Mouse (Mus musculus): Measurements from ENCODE around the gene Mob3c. TPM values are rescaled to one million over a fixed set of nuclear protein-coding genes. Genes with fewer than 3 reads are reported as not detected.

Mob3c gene
- 1 to 10 TPM; 3.3 to 4.4 TPM for total RNA-seq (2021)

DNA sequence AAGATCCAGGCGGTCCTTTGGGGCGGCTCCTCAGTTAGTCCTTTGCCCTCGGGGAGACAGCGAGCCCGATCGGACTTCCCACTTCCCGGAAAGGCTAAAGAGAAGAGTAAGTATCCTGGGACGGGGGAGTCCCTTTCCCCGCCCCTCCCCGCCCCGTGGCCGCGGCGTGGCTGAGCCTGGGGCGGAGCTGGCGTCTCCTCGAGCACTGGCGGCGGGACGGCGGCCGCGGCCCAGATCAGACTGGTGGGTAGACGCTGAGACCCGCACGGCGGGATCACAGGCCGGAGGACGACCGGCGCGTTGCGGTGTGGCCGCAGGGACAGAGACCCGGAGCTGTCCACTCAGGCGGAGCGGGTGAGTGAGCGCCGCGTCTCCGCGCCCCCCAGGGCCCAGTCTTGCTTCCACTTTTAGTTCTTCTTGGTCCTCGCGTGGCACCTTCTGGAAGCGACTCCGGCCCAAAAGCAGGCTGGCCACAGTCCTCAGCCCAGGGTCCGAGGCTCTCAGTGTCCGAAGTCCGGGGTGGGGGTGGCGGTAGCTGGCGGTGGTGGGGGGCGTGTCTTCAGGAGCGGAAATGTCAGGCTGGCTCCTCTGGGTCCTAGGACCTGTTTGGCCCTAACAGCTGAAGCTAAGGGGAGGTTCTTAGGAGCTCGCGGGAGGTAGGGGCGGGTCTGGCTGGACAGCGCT lies at the start of gene Mob3c:
Gene Mob3c (plus strand): TSS at position 205 of the 684 bp plus-strand sequence.
- DNase-seq (ENCODE audit: low spot score in 2 of 2), result peak; percentile 49 to 51
- intact Hi-C loops (cut with DNase I), result no loop called here

DNA sequence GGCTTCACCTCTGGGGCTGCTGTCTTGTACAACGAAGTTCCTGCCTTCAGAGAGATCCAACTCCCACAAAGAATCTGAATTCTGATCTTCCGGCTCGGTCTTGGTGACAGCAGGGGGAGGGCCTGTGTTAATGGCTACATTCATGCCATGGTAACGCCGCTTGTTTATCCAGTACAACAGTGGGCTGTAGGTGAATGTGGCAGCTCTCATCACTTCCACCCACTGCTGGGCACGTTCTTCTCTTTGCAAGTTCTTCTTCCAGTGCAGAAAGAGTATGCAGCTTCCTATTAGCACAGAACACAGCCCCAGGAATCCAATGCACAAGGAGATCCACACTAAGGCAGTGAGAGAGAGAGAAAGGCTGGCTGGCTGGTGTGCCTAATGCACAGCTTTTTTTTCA lies 47.6 kb upstream of the Mob3c start:
- DNase-seq (ENCODE audit: low spot score in 2 of 2), result peak; percentile 29 to 50
- intact Hi-C loops (cut with DNase I), result no loop called here

DNA sequence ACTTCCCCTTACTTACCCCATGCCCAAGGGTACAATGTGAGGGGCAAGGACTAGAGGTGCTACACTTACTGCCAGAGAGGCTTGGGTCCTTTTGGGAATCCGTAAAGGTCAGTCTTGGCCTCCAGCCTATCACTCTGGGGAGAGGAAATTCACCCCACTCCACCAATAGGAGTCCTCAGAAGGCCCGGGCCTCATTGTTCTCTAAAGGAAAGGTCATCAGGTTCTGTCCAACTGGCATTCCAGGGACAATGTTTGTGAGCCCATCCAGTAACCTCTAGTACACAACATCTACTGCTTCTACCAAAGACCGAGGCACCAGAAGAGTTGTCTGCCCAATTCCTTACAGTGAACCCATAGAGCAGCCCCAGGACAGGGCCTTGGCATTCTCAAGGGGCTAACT lies 47.0 kb upstream of the Mob3c start, which contains the start of gene Tex38:
Gene Tex38 (minus strand): TSS at position 101 of the 400 bp plus-strand sequence.
- no peak for DNase-seq (ENCODE audit: low spot score in 2 of 2)
- intact Hi-C loops (cut with DNase I), result no loop called here

DNA sequence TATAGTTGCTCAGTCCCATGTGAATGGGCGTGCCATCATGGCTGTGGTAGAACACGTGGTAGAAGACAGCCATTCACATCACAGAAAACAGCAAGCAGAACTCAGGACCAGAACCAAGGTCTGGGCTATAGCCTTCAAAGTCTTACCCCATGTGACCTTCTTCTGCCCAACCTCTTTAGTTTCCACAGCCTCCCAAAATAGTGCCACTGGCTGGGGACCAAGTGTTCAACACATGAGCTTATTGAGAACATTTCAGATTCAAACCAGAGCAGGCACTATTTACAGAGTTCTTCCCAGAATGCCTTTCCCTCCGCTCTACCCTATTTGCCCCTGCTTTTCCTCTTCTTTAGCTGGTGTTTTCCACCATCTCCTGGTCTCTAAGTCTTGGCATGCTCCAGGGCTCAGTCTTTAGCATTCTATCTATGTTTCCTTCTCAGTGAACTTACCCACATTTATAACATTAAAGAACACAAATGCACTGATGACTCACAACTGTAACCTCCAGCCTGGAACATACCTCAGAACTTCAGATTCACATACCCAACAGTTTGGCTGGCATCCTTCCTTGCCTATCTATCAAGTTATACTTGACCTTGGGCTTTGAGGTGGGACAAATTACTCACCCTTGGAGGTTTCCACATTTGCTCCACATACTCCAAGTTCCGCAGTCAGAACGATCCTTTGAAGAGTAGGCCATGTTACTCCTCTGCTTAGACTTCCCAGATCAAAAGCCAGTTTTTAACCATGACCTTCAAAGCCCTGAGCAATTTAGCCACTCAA lies 45.7 kb upstream of the Mob3c start:
- no peak for DNase-seq (ENCODE audit: low spot score in 2 of 2)

DNA sequence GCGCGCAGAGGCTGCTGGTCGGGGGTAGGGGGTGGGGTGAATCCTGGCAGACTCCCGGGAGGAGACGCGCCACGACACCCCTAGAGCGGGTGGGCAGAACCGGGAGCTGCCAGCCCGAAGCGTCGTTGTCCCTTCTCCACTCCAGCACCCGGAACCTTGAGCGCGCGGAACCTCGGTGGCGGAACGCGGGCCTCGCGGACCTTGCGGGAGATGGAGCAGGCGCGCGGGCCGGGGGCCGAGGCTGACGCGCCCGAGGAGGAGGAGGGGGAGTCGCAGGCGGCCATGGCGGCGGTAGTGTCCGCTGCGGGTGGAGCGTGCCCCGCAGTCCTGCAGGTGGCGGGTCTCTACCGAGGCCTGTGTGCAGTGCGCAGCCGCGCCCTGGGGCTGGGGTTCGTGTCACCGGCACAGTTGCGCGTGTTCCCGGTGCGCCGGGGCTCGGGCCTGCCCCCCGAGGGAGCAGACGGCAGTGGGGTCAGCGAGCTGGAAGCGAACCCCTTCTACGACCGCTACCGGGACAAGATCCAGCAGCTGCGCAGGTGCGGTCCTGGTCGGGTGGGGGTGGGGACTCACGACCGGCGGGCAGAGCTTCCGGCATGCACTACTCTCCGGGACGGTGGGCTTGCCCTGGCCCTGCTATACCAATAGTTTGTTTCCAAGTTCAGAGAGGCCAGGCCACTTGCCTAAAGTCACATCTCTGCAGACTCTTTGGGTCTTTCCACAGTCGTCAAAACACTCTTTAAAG lies 43.0 kb upstream of the Mob3c start, which contains the start of gene Atpaf1:
Gene Atpaf1 (plus strand): TSS at position 44 of the 742 bp plus-strand sequence.
- DNase-seq (ENCODE audit: low spot score in 2 of 2), result peak; percentile 82 to 83
- intact Hi-C loops (cut with DNase I), result loop anchor here (2.0 kb wide), 1 partner anchor 48 kb away; the partner anchor contains the start of gene Efcab14

More for the DNA sequence above, 45.7 kb upstream of the Mob3c start:
- intact Hi-C loops (cut with DNase I), result no loop called here

DNA sequence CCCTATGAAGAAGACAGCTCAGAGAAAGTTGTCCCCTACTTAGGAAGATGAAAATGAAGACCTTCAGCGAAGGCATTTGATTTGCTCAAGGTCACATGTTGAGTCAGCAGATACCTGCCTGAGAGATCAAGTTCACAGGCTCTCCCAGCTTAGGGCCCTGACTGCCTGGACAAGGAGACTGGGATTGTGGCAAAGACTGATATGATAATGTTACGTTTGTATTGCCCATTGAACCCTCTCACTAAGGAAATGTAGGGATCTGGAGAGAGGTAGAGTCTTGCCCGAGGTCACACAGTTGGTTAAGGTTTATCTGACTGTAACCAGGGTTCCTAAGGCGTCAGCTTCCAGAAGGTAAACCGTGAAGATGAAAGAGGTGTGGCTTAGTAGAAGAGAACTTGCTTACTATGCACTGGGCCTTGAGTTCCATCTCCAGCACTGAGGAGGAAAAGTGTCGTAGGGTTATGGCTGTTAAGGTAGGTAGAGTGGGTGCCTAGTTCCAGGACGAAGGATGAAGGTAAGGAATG lies 42.3 kb upstream of the Mob3c start:
- no peak for DNase-seq (ENCODE audit: low spot score in 2 of 2)
- intact Hi-C loops (cut with DNase I), result loop anchor here (2.0 kb wide), 1 partner anchor 49 kb away; the partner anchor contains the start of gene Efcab14

DNA sequence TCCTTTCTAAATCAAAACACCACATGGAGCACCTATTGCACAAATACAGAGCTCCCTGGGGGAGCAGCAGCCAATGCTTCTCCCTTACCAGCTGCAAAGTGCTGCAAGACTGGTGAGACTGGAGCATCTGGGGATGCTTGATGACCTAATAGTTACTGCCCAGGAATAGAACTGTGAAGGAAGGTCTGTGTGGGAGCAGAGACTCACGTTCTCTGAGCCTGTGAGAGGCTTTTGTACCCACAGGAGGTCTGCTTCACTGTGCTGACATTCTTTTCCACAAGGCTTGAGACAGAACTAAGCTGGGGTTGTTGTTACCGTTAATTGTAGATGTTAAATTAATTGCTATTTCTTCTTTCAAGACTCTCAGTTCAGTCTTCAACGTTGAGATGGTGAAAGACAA lies 37.0 kb upstream of the Mob3c start:
- DNase-seq (ENCODE audit: low spot score in 2 of 2), result peak; percentile 20 to 25

DNA sequence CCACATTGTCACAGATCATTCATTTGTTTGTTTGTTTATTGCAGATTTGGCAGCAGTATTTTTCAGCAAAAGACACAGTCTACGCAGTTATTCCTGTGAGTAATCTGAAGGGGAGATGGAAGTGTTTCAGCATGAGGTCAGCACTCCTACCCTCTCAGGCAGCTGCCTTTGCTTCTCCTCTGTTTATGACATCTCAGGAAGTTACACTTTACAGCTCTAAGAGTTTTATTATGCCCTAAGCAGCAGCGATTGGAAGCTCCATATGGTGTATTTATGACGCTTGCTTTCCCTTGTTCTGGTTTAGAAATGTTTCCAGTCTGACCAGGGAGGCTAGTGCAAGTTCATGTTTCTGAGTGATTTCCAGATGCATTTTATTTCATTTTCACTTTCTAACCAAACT lies 32.5 kb upstream of the Mob3c start:
- intact Hi-C loops (cut with DNase I), result no loop called here
- no peak for DNase-seq (ENCODE audit: low spot score in 2 of 2)

More for the DNA sequence above, 37.0 kb upstream of the Mob3c start:
- intact Hi-C loops (cut with DNase I), result no loop called here

DNA sequence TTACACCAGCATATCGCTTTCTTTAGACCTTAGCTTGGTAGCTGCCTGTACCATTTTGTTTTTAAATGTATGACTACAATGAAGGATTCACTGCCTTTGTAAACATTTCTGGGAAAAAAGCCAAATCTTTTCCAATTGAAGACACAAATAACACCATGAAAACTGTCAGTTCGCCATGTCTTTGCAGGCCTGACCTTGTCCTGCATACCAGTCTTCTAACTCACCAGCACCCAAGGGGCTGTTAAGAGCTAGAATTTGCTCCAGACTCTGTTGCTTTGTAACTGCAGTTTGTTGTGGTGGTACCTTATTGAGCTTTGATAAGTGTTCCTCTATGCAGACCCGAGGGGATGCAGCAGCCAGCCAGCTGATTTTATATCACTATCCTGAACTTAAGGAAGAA lies 27.9 kb upstream of the Mob3c start:
- intact Hi-C loops (cut with DNase I), result no loop called here
- DNase-seq (ENCODE audit: low spot score in 2 of 2), result no peak

DNA sequence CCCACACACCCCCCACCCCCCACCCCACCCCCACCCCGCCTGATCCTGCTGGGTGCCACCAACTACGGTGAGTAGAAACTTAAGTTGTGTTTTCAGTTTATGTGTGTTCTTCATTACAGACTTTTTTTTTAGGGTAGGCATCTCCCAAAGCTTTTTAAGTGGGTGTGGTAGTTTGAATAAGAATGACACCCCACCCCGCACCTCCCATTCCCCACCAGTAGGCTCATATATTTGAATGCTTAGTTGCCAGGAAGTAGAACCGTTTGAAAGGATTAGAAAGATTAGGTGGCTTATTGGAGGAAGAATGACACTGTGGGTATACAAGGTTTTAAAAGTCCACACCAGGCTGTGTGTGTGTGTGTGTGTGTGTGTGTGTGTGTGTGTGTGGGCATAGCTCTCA lies 15.6 kb upstream of the Mob3c start:
- intact Hi-C loops (cut with DNase I), result no loop called here
- DNase-seq (ENCODE audit: low spot score in 2 of 2), result no peak

DNA sequence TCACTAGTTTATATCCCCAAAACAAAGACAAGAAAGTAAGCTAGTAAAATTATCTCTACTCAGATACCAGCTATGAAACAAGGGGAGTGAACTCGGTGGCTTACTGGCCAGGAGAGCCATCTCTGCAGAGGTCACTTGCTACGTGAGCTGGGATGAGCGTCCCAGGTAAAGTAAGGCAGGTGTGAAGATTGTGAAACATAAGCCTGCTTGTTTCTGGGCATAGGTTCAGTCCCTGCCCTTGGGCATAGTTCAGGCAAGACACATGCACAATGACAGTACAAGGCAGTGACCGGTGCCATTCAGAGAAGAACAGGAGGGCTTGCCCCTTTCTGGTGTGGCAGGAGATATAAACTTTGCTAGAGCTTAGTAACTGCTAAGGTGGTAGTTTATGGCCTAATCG lies 12.3 kb upstream of the Mob3c start:
- no peak for DNase-seq (ENCODE audit: low spot score in 2 of 2)
- intact Hi-C loops (cut with DNase I), result no loop called here

DNA sequence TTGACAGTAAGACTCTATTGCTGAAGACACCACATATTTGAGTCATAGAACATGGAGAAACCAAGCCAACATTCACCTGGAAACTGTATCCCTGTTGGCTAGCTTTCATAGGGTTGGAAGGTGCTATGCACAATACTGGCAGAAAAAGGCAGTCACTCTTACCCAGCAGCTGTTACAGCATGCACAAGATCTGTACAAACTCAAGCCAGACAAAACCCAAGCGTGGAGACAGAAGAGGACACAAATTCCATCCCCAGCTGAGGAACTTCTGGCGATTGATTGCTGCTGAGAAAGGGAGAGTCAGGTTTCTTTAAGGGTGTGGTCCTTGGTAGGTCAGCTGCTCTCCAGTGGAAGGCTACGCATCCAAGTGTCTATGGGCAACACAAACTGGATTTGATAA lies 7.7 kb upstream of the Mob3c start:
- intact Hi-C loops (cut with DNase I), result no loop called here
- DNase-seq (ENCODE audit: low spot score in 2 of 2), result no peak

DNA sequence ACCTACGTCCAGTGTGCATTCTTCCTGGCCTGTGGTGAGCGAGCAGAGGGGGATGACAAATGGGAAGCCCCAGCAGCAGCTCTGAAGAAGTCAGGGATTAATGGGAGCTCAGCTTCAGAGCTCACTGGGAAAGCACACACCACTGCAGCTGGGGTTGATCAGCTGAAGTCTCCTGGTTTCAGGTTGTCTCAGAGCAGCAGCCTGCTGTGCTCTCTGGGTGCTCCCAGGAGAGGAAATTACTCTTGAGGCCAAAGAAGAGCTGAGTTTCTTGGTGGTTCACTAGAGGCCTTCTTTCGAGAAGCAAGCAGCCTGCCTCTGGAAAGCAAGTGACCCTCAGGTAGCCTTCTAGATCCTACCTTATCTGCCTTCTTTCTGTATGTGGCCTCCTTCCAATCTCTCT lies 6.9 kb upstream of the Mob3c start:
- no peak for DNase-seq (ENCODE audit: low spot score in 2 of 2)
- intact Hi-C loops (cut with DNase I), result no loop called here

DNA sequence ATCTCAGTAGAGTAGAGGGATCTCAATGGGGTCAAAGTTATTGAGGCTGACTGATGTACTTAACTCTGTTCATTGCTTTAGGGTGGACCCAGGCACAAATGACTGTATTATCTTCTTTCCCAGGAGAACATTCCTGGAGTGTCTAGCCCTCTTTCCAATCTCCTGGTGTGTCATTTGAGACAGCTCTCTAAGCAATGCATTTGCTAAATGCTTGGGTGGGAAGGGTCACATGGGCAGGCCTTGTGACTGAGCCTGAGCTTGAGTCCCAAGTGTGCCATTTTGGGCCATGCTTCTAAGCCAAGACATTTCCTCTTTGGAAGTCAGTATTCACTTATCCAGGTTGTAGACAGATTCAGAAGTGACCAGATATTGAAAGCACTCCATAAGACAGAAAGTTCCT lies 6.5 kb upstream of the Mob3c start:
- DNase-seq (ENCODE audit: low spot score in 2 of 2), result no peak
- intact Hi-C loops (cut with DNase I), result no loop called here

DNA sequence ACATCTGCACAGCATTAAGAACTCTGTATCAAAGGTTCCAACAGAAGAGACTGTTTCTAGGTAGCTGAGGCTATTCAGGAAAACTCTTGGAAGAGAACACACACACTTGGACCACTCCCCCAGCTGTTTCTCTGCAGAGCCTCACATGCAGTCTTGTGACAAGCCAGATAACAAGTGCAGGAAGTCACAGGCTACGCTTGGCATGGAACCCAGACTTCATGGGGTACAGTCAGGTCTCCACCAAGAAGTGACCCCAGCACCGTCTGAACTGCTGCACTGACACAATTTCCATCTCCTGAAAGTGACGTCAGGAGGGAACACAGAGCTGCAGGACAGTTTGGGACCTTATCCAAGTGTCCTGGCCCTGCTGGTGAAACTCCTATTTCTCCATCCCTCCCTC lies 6.0 kb upstream of the Mob3c start:
- no peak for DNase-seq (ENCODE audit: low spot score in 2 of 2)
- intact Hi-C loops (cut with DNase I), result no loop called here

DNA sequence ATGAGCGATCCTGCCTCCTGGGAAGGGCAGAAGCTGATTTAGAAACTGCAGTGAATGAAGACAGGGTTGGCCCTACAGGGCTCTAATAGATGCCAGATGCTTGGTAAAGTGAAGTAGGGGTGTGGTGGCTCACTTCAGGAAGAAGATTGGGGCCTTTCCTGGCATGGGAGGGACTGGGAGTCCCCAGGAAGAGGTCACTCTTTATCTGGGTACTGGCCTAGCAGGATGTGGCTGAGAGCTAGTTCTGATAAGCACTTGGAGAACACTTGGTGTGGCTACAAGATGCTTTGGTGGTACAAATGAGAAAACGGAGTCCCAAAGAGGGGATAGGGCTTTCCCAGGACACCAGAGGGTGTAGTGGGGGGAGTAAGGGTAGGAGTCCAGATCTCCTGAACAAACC lies 3.7 kb upstream of the Mob3c start:
- DNase-seq (ENCODE audit: low spot score in 2 of 2), result no peak
- intact Hi-C loops (cut with DNase I), result no loop called here

DNA sequence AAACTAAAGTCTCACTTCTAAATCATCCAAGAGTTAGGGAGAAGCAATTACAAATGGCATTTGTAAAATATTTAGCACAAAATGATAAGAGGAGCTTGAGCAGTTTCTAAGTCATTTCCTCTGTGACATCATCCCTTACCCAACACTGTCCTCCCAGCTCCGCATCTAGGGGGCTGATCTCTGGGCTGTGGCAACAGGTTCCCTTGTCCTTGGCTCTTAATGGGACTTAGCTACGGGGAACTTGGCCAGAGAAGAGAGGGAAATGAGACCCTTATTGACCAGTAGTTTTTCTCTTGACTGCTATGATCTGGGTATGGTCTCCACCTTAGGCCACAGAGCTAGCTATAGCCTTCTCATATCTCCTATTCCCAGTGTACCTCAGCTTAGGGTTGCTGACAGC lies 2.6 kb upstream of the Mob3c start:
- intact Hi-C loops (cut with DNase I), result no loop called here
- no peak for DNase-seq (ENCODE audit: low spot score in 2 of 2)

DNA sequence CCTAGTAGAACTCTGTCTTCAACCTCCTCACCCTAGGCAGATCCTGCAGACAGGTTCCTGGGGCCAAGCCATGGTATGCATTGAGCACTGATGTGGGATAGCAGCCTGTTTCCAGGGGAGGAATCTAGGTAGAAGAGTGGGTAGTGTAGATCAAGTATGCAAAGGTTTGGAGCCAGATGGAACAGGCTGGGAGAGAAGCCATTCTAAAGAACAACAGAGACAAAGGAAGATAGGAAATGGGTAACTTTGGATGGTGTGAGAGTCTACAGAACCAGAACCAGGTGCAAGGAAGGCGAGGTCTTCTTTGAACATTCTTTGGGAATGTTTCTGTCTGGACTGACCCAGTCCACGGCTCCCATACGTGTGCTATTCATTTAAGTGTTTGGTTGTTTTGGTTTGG lies 826 bp upstream of the Mob3c start:
- DNase-seq (ENCODE audit: low spot score in 2 of 2), result no peak
- intact Hi-C loops (cut with DNase I), result no loop called here

DNA sequence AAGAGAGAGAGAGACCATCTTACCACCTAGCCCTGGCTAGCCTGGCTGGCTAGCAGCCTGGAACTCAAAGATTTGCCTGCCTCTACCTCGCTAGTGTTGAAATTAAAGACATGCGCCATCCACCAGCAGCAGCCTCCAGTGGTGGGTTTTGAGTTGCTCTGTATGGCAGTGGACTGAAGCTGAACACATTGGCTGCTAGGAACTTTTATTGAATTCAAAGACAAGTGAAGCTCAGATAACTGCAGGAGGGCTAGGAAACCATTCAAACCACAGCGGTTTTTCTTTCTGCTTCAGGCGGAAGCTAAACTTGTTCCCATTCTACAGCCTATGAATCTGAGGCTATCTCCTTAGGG lies 381 bp upstream of the Mob3c start:
- intact Hi-C loops (cut with DNase I), result no loop called here
- no peak for DNase-seq (ENCODE audit: low spot score in 2 of 2)

DNA sequence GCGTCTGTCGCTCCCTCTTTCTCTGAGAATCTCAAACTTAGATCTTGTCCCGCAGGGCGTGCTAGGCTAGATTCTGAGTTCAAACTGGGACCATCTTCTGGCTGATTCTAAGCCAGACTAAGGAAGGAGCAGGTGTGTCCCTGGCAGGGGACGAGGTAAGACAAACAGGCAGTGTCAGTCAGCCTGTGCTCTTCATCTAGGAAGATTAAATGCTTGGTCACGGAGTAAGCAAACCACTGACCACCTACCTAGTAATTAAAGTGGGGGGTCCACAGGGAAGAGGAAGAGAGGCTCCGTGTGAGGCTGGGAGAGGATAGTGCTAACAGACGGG lies 645 bp downstream of the Mob3c start:
- intact Hi-C loops (cut with DNase I), result no loop called here
- no peak for DNase-seq (ENCODE audit: low spot score in 2 of 2)
